Mouse (Mus musculus) cerebellum, adult 8-10 months (tissue): ENCODE data around the gene Anapc16.

ENCODE experiments used
- DNase-seq: peaks from one replicate; pipeline ENCODE4 v3.0.0; 2022

The Anapc16 gene

DNA sequence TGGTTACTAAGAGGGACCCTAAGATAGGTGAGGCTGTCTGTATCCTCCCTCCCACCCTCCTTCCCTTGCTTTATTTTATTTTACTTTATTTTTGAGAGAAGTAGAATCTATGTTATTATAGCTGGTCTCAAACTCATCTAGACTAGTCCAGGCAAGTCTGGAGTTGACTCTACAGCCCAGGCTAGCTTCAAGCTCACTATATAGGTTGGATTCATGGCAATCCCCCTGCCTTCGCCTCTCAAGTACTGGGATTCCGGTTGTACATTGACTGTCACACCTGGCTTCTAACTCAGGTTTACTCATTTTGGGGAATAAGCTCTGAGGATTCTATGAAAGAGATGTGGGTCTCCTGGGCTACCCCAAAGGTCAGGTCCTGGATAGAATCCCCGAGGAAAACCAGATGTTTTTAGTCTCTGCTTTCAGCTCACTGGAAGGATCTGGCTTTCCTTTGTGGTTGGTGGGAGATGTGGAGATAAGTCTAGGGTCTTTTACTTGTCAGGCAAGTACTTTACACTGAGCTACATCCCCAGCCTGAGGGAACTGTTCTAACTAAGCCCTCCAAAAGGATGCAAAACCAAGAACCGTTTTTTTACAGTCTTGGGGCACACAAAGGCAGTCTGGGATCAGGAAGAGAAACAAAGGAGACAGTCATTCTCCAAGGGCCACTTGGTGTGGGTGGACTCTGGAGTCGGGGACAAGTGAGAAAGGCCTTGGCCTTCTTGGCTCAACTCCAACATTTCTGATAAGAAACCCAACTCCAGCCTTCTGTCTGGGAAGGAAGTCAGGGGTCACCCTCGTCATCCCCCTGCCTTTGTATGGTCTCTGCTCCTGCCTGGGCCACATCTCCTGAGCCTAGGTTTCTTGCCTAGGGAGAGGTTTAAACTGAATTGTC, 54.3 kb downstream of the Anapc16 start:
- peak; percentile 35 for DNase-seq

- no peak for DNase-seq
Observed at GRCm38 (mm10) chr10:59947296-59948073, 55.5 kb downstream of the Anapc16 start.

- DNase-seq = no peak
Observed at GRCm38 (mm10) chr10:59946362-59946761, 56.6 kb downstream of the Anapc16 start.

DNA sequence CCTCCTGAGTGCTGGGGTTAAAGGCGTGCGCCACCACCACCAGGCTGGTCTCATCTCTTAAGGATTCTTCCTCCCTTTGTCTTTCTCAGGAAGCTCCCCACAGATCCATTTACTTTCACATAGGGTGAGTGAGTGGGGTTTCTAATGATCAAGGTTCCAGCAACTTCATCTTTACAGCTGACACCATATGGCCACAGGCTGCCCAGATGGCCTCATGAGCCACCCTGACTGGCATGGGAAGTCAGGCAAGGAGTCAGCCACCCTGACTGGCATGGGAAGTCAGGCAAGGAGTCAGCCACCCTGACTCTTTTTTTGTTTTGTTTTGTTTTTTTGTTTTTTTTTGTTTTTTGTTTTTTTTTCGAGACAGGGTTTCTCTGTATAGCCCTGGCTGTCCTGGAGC, 57.5 kb downstream of the Anapc16 start:
- no peak for DNase-seq

GRCm38 (mm10) chr10:59943421-59943989, 59.4 kb downstream of the Anapc16 start:
- peak; percentile 63 for DNase-seq

- DNase-seq = peak; percentile 74
Observed at GRCm38 (mm10) chr10:59942847-59943420, 60.0 kb downstream of the Anapc16 start.

- peak; percentile 67 for DNase-seq
Observed at GRCm38 (mm10) chr10:59942281-59942846, 60.6 kb downstream of the Anapc16 start.

- no peak for DNase-seq
Observed at GRCm38 (mm10) chr10:59939081-59939480, 63.9 kb downstream of the Anapc16 start.

DNA sequence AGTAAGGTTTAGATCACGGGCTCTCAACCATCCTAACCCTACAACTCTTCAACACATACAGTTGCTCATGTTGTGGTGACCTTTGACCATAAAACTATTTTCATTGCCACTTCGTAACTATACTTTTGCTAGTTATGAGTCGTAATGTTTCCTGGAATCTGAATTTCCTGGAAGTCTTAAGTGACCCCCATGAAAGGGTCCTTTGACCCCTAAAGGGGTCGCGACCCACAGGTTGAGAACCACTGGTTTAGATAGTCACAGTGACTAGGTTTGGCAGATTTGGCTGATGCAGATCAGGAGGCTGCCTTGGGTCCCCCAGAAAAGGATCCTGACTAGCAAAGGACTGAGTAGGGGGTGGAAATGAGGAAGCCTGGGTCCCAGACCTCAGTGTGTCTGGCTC, 64.3 kb downstream of the Anapc16 start:
- no peak for DNase-seq
